16 mouse cellular contexts compared by ENCODE assay signal in the genomic region with DNA sequence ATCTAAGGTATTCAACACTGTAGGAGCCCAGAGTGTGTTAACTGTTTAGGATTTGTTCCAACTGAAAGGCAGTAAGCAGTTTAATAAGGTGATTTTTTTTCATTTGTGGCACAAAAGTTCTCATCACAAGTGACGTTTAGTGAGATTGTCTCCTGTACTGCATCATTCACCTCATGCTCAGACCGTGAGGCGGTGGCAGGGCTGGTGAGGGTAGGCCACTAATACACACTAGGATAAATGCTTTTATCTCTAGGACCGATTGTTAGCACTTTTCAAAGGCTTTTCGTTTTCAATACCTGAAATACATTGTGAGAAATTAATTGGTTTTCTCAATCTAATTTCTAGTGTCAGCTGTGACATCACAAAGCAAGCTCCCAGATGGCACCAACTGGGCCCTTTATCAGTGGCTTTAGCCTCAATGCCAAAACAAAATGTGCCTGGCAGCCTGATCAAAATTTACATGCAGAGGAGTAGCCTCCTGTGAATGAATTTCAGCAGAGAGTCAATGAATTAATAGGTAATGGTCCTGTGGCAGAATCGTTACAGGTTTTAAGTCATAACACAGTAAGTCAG.
DNase-seq lines count a peak whose midpoint lies in the region; ATAC-seq lines count a peak whose summit lies in the region.
"Had no signal": no experiment of that assay in that cellular context is flagged by ENCODE, and none has a peak within 500 bp of the region (broad histone marks: within the 10 kb centered on the region; RNA-seq: fewer than 3 reads in every experiment).

No protein-coding gene starts in this region.

- H3K9ac ChIP-seq in forebrain, embryonic 12.5 days, result no peak overlapping the region
- no peak overlapping the region; the same call in 1 of the 2 replicates for H3K9ac ChIP-seq in hindbrain, embryonic 16.5 days (ENCODE audit: low read depth, low read length)
- no peak overlapping the region for H3K9ac ChIP-seq in neural tube, embryonic 14.5 days (replicated peaks; ENCODE audit: low read depth, low read length)
- H3K9ac ChIP-seq: embryonic facial prominence, embryonic 13.5 days; liver, embryonic 13.5 days; stomach, embryonic 15.5 days had no signal

- peak; percentile 8 for DNase-seq in embryo, embryonic 11 days
- no peak for DNase-seq in embryo, embryonic 9.5 days (ENCODE audit: extremely low spot score)
- DNase-seq in ovary, postnatal 14 days (ENCODE audit: low spot score), result no peak
- no peak for DNase-seq in frontal cortex, adult 2 months (ENCODE audit: extremely low spot score in 1 of 2, low spot score in 1 of 2)
- no peak for DNase-seq in adrenal gland, adult 2 months
- DNase-seq: B cell, adult 2 months; kidney, postnatal 14 days; liver, embryonic 13.5 days; right cerebral cortex, postnatal 25 days; thymus, postnatal 36 days had no signal

- no peaks in the 10 kb centered on the region for H3K36me3 ChIP-seq in forebrain, embryonic 12.5 days (replicated peaks)
- no peaks in the 10 kb centered on the region for H3K36me3 ChIP-seq in hindbrain, embryonic 16.5 days (ENCODE audit: control insufficient read depth, insufficient read depth, low read length)
- H3K36me3 ChIP-seq in neural tube, embryonic 14.5 days (ENCODE audit: control insufficient read depth, insufficient read depth, low read length), result no peaks in the 10 kb centered on the region
- H3K36me3 ChIP-seq: embryonic facial prominence, embryonic 13.5 days; G1E; liver, embryonic 13.5 days; stomach, embryonic 15.5 days had no signal

- H3K4me2 ChIP-seq in forebrain, embryonic 12.5 days, result no peak overlapping the region
- no peak overlapping the region for H3K4me2 ChIP-seq in hindbrain, embryonic 16.5 days (ENCODE audit: low read length)
- no peak overlapping the region for H3K4me2 ChIP-seq in neural tube, embryonic 14.5 days (ENCODE audit: low read depth, low read length)
- H3K4me2 ChIP-seq: embryonic facial prominence, embryonic 13.5 days; liver, embryonic 13.5 days; stomach, embryonic 15.5 days had no signal

- peak overlapping the region; percentile 80 for H3K27ac ChIP-seq in forebrain, embryonic 12.5 days
- peak overlapping the region; percentile 59; the same call in 1 of the 2 replicates for H3K27ac ChIP-seq in hindbrain, embryonic 16.5 days (ENCODE audit: low read depth, low read length)
- H3K27ac ChIP-seq in neural tube, embryonic 14.5 days (ENCODE audit: low read depth, low read length), result peak overlapping the region; percentile 68
- H3K27ac ChIP-seq: embryonic facial prominence, embryonic 13.5 days; liver, embryonic 13.5 days; stomach, embryonic 15.5 days had no signal

- 28% methylated on average over 6 of the region's 6 CpGs for WGBS in forebrain, embryonic 12.5 days
- 39% methylated on average over 6 of the region's 6 CpGs for WGBS in hindbrain, embryonic 16.5 days
- 40% methylated on average over 6 of the region's 6 CpGs for WGBS in neural tube, embryonic 14.5 days

- H3K9me3 ChIP-seq in forebrain, embryonic 12.5 days, result no peaks in the 10 kb centered on the region
- H3K9me3 ChIP-seq in hindbrain, embryonic 16.5 days (ENCODE audit: control insufficient read depth, low read length), result no peaks in the 10 kb centered on the region
- no peaks in the 10 kb centered on the region for H3K9me3 ChIP-seq in neural tube, embryonic 14.5 days (ENCODE audit: control insufficient read depth, low read length)
- H3K9me3 ChIP-seq: embryonic facial prominence, embryonic 13.5 days; G1E; liver, embryonic 13.5 days; stomach, embryonic 15.5 days had no signal

- H3K4me1 ChIP-seq in forebrain, embryonic 12.5 days, result peaks cover 14% of the 10 kb centered on the region
- peaks cover 4% of the 10 kb centered on the region for H3K4me1 ChIP-seq in hindbrain, embryonic 16.5 days (ENCODE audit: control insufficient read depth, insufficient read depth, low read depth, low read length)
- H3K4me1 ChIP-seq in neural tube, embryonic 14.5 days (ENCODE audit: control insufficient read depth, insufficient read depth, low read length), result no peaks in the 10 kb centered on the region
- H3K4me1 ChIP-seq: embryonic facial prominence, embryonic 13.5 days; liver, embryonic 13.5 days; stomach, embryonic 15.5 days had no signal

- peak; percentile 85 for ATAC-seq in forebrain, embryonic 12.5 days (ENCODE audit: low FRiP score)
- peak; percentile 54 for ATAC-seq in hindbrain, embryonic 16.5 days
- peak; percentile 68 for ATAC-seq in neural tube, embryonic 14.5 days (ENCODE audit: low read depth)

- no peaks in the 10 kb centered on the region for H3K27me3 ChIP-seq in forebrain, embryonic 12.5 days
- no peaks in the 10 kb centered on the region for H3K27me3 ChIP-seq in hindbrain, embryonic 16.5 days (replicated peaks; ENCODE audit: control insufficient read depth, insufficient read depth, low read length)
- H3K27me3 ChIP-seq in neural tube, embryonic 14.5 days (ENCODE audit: control insufficient read depth, insufficient read depth, low read length), result no peaks in the 10 kb centered on the region
- H3K27me3 ChIP-seq: embryonic facial prominence, embryonic 13.5 days; liver, embryonic 13.5 days; stomach, embryonic 15.5 days had no signal

- H3K4me3 ChIP-seq in forebrain, embryonic 12.5 days (replicated peaks), result no peak overlapping the region
- H3K4me3 ChIP-seq in hindbrain, embryonic 16.5 days (ENCODE audit: low read length), result no peak overlapping the region
- H3K4me3 ChIP-seq in neural tube, embryonic 14.5 days (ENCODE audit: low read depth, low read length), result no peak overlapping the region
- H3K4me3 ChIP-seq: embryonic facial prominence, embryonic 13.5 days; liver, embryonic 13.5 days; stomach, embryonic 15.5 days had no signal
